Mouse (Mus musculus) bone marrow, adult 2 months (tissue): ENCODE data around the gene Tfr2.

Experiments
- CTCF ChIP-seq: fragments of 200-500 bp; IDR thresholded peaks from 2 replicates; pipeline ENCODE4 v1.5.1; 2011; ENCODE audit warnings: low read length, control low read depth; ENCODE audit not compliant: control insufficient read depth, insufficient read depth
- POLR2A ChIP-seq: fragments of 200-500 bp; IDR thresholded peaks from 2 replicates; pipeline ENCODE4 v1.6.1; 2011; ENCODE audit warnings: low read depth, mild to moderate bottlenecking, control low read depth, low read length, borderline replicate concordance; ENCODE audit not compliant: control insufficient read depth

- no peak for TF ChIP-seq POLR2A
- no peak for TF ChIP-seq CTCF
Observed at GRCm38 (mm10) chr5:137530075-137530474, 39.6 kb upstream of the Tfr2 start.
